Mouse (Mus musculus) heart, embryonic 14.5 days (tissue): ENCODE results near the gene Golga1. TPM values are rescaled to one million over a fixed set of nuclear protein-coding genes. Genes with fewer than 3 reads are reported as not detected.

ENCODE experiments used
- ATAC-seq: fragments of 200-750 bp; cut with Nextera tagmentation; 2 replicates; pipeline ENCODE4 v1.8.0; 2017; ENCODE audit warnings: low read depth, moderate TSS enrichment; ENCODE audit not compliant: insufficient number of reproducible peaks, insufficient read depth, low FRiP score
- H3K27ac ChIP-seq, 2 experiments: fragments of 200-500 bp in 1 of 2; fragments of 300-500 bp in 1 of 2; sonication (generic) in 1 of 2; replicated peaks in 1 of 2; 2 replicates each; pipeline ENCODE4 v1.5.1; 2012 to 2014; ENCODE audit warnings: low read depth in 2 of 2, low read length in 2 of 2, control low read depth in 1 of 2, mild to moderate bottlenecking in 1 of 2, mixed read lengths in 1 of 2; ENCODE audit not compliant: control insufficient read depth in 1 of 2, insufficient read depth in 1 of 2
- H3K27me3 ChIP-seq: fragments of 300-500 bp; sonication (generic); 2 replicates; pipeline ENCODE4 v1.6.1; 2014; ENCODE audit warnings: mild to moderate bottlenecking, low read length, control low read depth; ENCODE audit not compliant: control insufficient read depth, insufficient read depth
- H3K36me3 ChIP-seq: fragments of 300-500 bp; sonication (generic); 2 replicates; pipeline ENCODE4 v1.6.1; 2014; ENCODE audit warnings: mild to moderate bottlenecking, control low read depth, low read length, mixed read lengths; ENCODE audit not compliant: control insufficient read depth, insufficient read depth
- H3K4me1 ChIP-seq, 2 experiments: fragments of 200-500 bp in 1 of 2; fragments of 300-500 bp in 1 of 2; sonication (generic) in 1 of 2; 2 replicates each; pipeline ENCODE4 v1.6.1; 2012 to 2014; ENCODE audit warnings: low read length in 2 of 2, control low read depth in 1 of 2, mixed read lengths in 1 of 2; ENCODE audit not compliant: control insufficient read depth in 2 of 2, insufficient read depth in 2 of 2
- H3K4me2 ChIP-seq: fragments of 300-500 bp; sonication (generic); 2 replicates; pipeline ENCODE4 v1.6.1; 2014; ENCODE audit warnings: mild to moderate bottlenecking, low read length
- H3K4me3 ChIP-seq, 2 experiments: fragments of 200-500 bp in 1 of 2; fragments of 300-500 bp in 1 of 2; sonication (generic) in 1 of 2; 2 replicates each; pipeline ENCODE4 v1.5.1; 2012 to 2014; ENCODE audit warnings: low read length in 2 of 2, mild to moderate bottlenecking in 2 of 2, control low read depth in 1 of 2, low read depth in 1 of 2, moderate library complexity in 1 of 2; ENCODE audit not compliant: control insufficient read depth in 1 of 2, insufficient read depth in 1 of 2
- H3K9ac ChIP-seq: fragments of 300-500 bp; sonication (generic); 2 replicates; pipeline ENCODE4 v1.6.1; 2014; ENCODE audit warnings: mild to moderate bottlenecking, low read length
- H3K9me3 ChIP-seq: fragments of 300-500 bp; sonication (generic); 2 replicates; pipeline ENCODE4 v1.6.1; 2016; ENCODE audit warnings: low read length, control low read depth; ENCODE audit not compliant: control insufficient read depth
- WGBS: fragments of 180-500 bp; shearing (Covaris S2); extraction: QIAGEN DNeasy Blood & Tissue Kit; methylation state at CpG from one replicate; pipeline ENCODE4 v1.1.7; 2014; 5-methylcytosine and 5-hydroxymethylcytosine counted together
- polyA plus RNA-seq: library from polyadenylated mRNA; unstranded; fragments of >200 nt; fragmentation: Nextera tagmentation; extraction: Ambion mirVana; gene quantifications from 2 replicates; pipeline ENCODE4 v1.2.1, GENCODE M21; 2014

Golga1 gene
- polyA plus RNA-seq, 1 experiment from 2014 or later, result 26.9 TPM

- no peak overlapping the region for H3K27ac ChIP-seq
- no peak overlapping the region for H3K9ac ChIP-seq
- no peaks in the 10 kb centered on the region for H3K9me3 ChIP-seq
- H3K4me1 ChIP-seq, result 0 out of 4 replicates have a peak, but pooled peaks cover 0 to 2% of the 10 kb centered on the region in 2 experiments
- no peak for ATAC-seq
- H3K4me3 ChIP-seq, result no peak overlapping the region
- H3K36me3 ChIP-seq, result no peaks in the 10 kb centered on the region
- no peaks in the 10 kb centered on the region for H3K27me3 ChIP-seq
- no peak overlapping the region for H3K4me2 ChIP-seq
These were observed 5.3 kb upstream of the Golga1 start for GRCm38 (mm10) chr2:39070666-39071065.

- Histone ChIP-seq H3K36me3 (no peaks in the 10 kb centered on the region), H3K4me1 (peaks cover 1 to 10% of the 10 kb centered on the region in 2 experiments; a peak in 3 of 4 replicates), H3K9me3 (no peaks in the 10 kb centered on the region), H3K27ac (no peak overlapping the region), H3K27me3 (no peaks in the 10 kb centered on the region), H3K9ac (no peak overlapping the region), H3K4me2 (no peak overlapping the region), H3K4me3 (no peak overlapping the region)
- ATAC-seq, result no peak
- WGBS, result 89% methylated on average over 1 of the region's 1 CpGs
These were observed 3.8 kb upstream of the Golga1 start for GRCm38 (mm10) chr2:39069096-39069495.

GRCm38 (mm10) chr2:39064687-39065399, 498 bp downstream of the Golga1 start:
- Histone ChIP-seq H3K9me3 (no peaks in the 10 kb centered on the region), H3K36me3 (peaks cover 35% of the 10 kb centered on the region), H3K4me2 (peak overlapping the region; percentile 87), H3K4me3 (peak overlapping the region; percentile 62 to 91), H3K27me3 (no peaks in the 10 kb centered on the region), H3K9ac (peak overlapping the region; percentile 96), H3K27ac (peak overlapping the region; percentile 76 to 93), H3K4me1 (peaks cover 2 to 9% of the 10 kb centered on the region in 2 experiments; a peak in 3 of 4 replicates)
- peak; percentile 67 for ATAC-seq
- 2% methylated on average over 25 of the region's 25 CpGs for WGBS

- ATAC-seq, result no peak
- Histone ChIP-seq H3K9ac (no peak overlapping the region), H3K27ac (no peak overlapping the region), H3K4me1 (no peaks in the 10 kb centered on the region), H3K27me3 (no peaks in the 10 kb centered on the region), H3K36me3 (peaks cover 91% of the 10 kb centered on the region), H3K9me3 (no peaks in the 10 kb centered on the region), H3K4me3 (no peak overlapping the region), H3K4me2 (no peak overlapping the region)
- 91% methylated on average over 1 of the region's 1 CpGs for WGBS
These were observed 16.8 kb downstream of the Golga1 start for GRCm38 (mm10) chr2:39048515-39048914.

- no peak for ATAC-seq
- peaks cover 85% of the 10 kb centered on the region for H3K36me3 ChIP-seq
- 91% methylated on average over 1 of the region's 1 CpGs for WGBS
These were observed 25.1 kb downstream of the Golga1 start for GRCm38 (mm10) chr2:39040215-39040614.

GRCm38 (mm10) chr2:39031611-39032010, 33.7 kb downstream of the Golga1 start:
- Histone ChIP-seq H3K4me3 (no peak overlapping the region), H3K36me3 (peaks cover 89% of the 10 kb centered on the region), H3K9me3 (no peaks in the 10 kb centered on the region), H3K4me2 (no peak overlapping the region), H3K9ac (no peak overlapping the region), H3K4me1 (no peaks in the 10 kb centered on the region), H3K27me3 (no peaks in the 10 kb centered on the region), H3K27ac (no peak overlapping the region)
- no peak for ATAC-seq
- WGBS, result 97% methylated on average over 1 of the region's 1 CpGs

More at GRCm38 (mm10) chr2:39040215-39040614, 25.1 kb downstream of the Golga1 start:
- Histone ChIP-seq H3K4me1 (no peaks in the 10 kb centered on the region), H3K9ac (no peak overlapping the region), H3K4me3 (no peak overlapping the region), H3K27ac (no peak overlapping the region), H3K27me3 (no peaks in the 10 kb centered on the region), H3K4me2 (no peak overlapping the region), H3K9me3 (no peaks in the 10 kb centered on the region)

- no peak overlapping the region for H3K9ac ChIP-seq
- H3K4me1 ChIP-seq, result no peaks in the 10 kb centered on the region
- H3K27ac ChIP-seq, result no peak overlapping the region
- no peaks in the 10 kb centered on the region for H3K27me3 ChIP-seq
- H3K4me2 ChIP-seq, result no peak overlapping the region
- H3K9me3 ChIP-seq, result no peaks in the 10 kb centered on the region
- WGBS, result 88% methylated on average over 1 of the region's 1 CpGs
- H3K4me3 ChIP-seq, result no peak overlapping the region
- peaks cover 94% of the 10 kb centered on the region for H3K36me3 ChIP-seq
- no peak for ATAC-seq
These were observed 45.3 kb downstream of the Golga1 start for GRCm38 (mm10) chr2:39020004-39020403.

- Histone ChIP-seq H3K4me3 (no peak overlapping the region), H3K9ac (no peak overlapping the region), H3K27me3 (no peaks in the 10 kb centered on the region), H3K4me2 (no peak overlapping the region), H3K4me1 (peaks cover 0 to 3% of the 10 kb centered on the region in 2 experiments; a peak in 1 of 4 replicates), H3K9me3 (no peaks in the 10 kb centered on the region), H3K36me3 (peaks cover 97% of the 10 kb centered on the region), H3K27ac (no peak overlapping the region)
- WGBS, result 75% methylated on average over 3 of the region's 3 CpGs
- ATAC-seq, result no peak
These were observed 48.8 kb downstream of the Golga1 start for GRCm38 (mm10) chr2:39016581-39016980.
